Mouse (Mus musculus) embryonic facial prominence, embryonic 13.5 days (tissue): ENCODE measurements around the gene Gpr3. TPM values are rescaled to one million over a fixed set of nuclear protein-coding genes. Genes with fewer than 3 reads are reported as not detected.
A peak's percentile ranks its signal among the peaks of the same experiment; 100 is the strongest.

Source experiments
- ATAC-seq: fragments of 200-750 bp; cut with Nextera tagmentation; 2 replicates; pipeline ENCODE4 v1.8.0; 2017; ENCODE audit warnings: low read depth; ENCODE audit not compliant: insufficient number of reproducible peaks, insufficient read depth, low FRiP score, low TSS enrichment
- H3K27ac ChIP-seq: fragments of 300-500 bp; sonication (generic); 2 replicates; pipeline ENCODE4 v1.5.1; 2015; ENCODE audit warnings: moderate library complexity, mild to moderate bottlenecking, inconsistent platforms
- H3K27me3 ChIP-seq: fragments of 300-500 bp; sonication (generic); 2 replicates; pipeline ENCODE4 v1.6.1; 2015; ENCODE audit warnings: mild to moderate bottlenecking, inconsistent platforms
- H3K36me3 ChIP-seq: fragments of 300-500 bp; sonication (generic); 2 replicates; pipeline ENCODE4 v1.6.1; 2015; ENCODE audit warnings: mild to moderate bottlenecking, inconsistent platforms
- H3K4me1 ChIP-seq: fragments of 300-500 bp; sonication (generic); 2 replicates; pipeline ENCODE4 v1.6.1; 2015; ENCODE audit warnings: inconsistent platforms
- H3K4me2 ChIP-seq: fragments of 300-500 bp; sonication (generic); 2 replicates; pipeline ENCODE4 v1.6.1; 2015; ENCODE audit warnings: moderate library complexity, mild to moderate bottlenecking, inconsistent platforms
- H3K4me3 ChIP-seq: fragments of 300-500 bp; sonication (generic); 2 replicates; pipeline ENCODE4 v1.5.1; 2015; ENCODE audit warnings: mild to moderate bottlenecking, inconsistent platforms
- H3K9ac ChIP-seq: fragments of 300-500 bp; sonication (generic); 2 replicates; pipeline ENCODE4 v1.6.1; 2015; ENCODE audit warnings: mild to moderate bottlenecking, inconsistent platforms
- H3K9me3 ChIP-seq: fragments of 300-500 bp; sonication (generic); 2 replicates; pipeline ENCODE4 v1.6.1; 2016; ENCODE audit warnings: inconsistent platforms
- WGBS: fragments of 180-500 bp; shearing (Covaris S2); methylation state at CpG from one replicate; pipeline ENCODE4 v1.1.7; 2015; ENCODE audit warnings: mixed read lengths; 5-methylcytosine and 5-hydroxymethylcytosine counted together
- polyA plus RNA-seq: library from polyadenylated mRNA; unstranded; fragments of >200 nt; fragmentation: Nextera tagmentation; extraction: Ambion mirVana; gene quantifications from 2 replicates; pipeline ENCODE4 v1.2.1, GENCODE M21; 2015

Gene Gpr3
- polyA plus RNA-seq, 1 experiment from 2014 or later, result 0.15 TPM

- no peaks in the 10 kb centered on the region for H3K9me3 ChIP-seq
- peak overlapping the region; percentile 83 for H3K27ac ChIP-seq
- H3K4me1 ChIP-seq, result peaks cover 57% of the 10 kb centered on the region
- H3K36me3 ChIP-seq, result peaks cover 50% of the 10 kb centered on the region
- 37% methylated on average over 7 of the region's 7 CpGs for WGBS
- no peaks in the 10 kb centered on the region for H3K27me3 ChIP-seq
- H3K4me3 ChIP-seq, result no peak overlapping the region
- no peak overlapping the region; the same call in 1 of the 2 replicates for H3K9ac ChIP-seq
- ATAC-seq, result no peak
- 0 out of 2 replicates have a peak overlapping the region, but pooled peaks have one; percentile 2 for H3K4me2 ChIP-seq
These were observed 15.5 kb downstream of the Gpr3 start for GRCm38 (mm10) chr4:133196852-133197251.

- Histone ChIP-seq H3K4me3 (no peak overlapping the region), H3K27ac (0 out of 2 replicates have a peak overlapping the region, but pooled peaks have one; percentile 28), H3K4me2 (no peak overlapping the region), H3K9ac (no peak overlapping the region), H3K9me3 (no peaks in the 10 kb centered on the region), H3K36me3 (peaks cover 57% of the 10 kb centered on the region), H3K27me3 (no peaks in the 10 kb centered on the region), H3K4me1 (peaks cover 51% of the 10 kb centered on the region)
- WGBS, result 86% methylated on average over 2 of the region's 2 CpGs
- ATAC-seq, result no peak
These were observed 16.2 kb downstream of the Gpr3 start for GRCm38 (mm10) chr4:133196136-133196535.

GRCm38 (mm10) chr4:133195014-133195413, 17.3 kb downstream of the Gpr3 start:
- Histone ChIP-seq H3K27ac (no peak overlapping the region), H3K9ac (no peak overlapping the region), H3K27me3 (no peaks in the 10 kb centered on the region), H3K4me3 (no peak overlapping the region), H3K36me3 (peaks cover 68% of the 10 kb centered on the region), H3K4me2 (no peak overlapping the region), H3K4me1 (peaks cover 40% of the 10 kb centered on the region), H3K9me3 (no peaks in the 10 kb centered on the region)
- 65% methylated on average over 4 of the region's 4 CpGs for WGBS
- no peak for ATAC-seq

- H3K36me3 ChIP-seq, result peaks cover 73% of the 10 kb centered on the region
- H3K4me1 ChIP-seq, result peaks cover 35% of the 10 kb centered on the region
- H3K9ac ChIP-seq, result no peak overlapping the region
- H3K27me3 ChIP-seq, result no peaks in the 10 kb centered on the region
- ATAC-seq, result no peak
- H3K27ac ChIP-seq, result no peak overlapping the region
- H3K9me3 ChIP-seq, result no peaks in the 10 kb centered on the region
- WGBS, result 84% methylated on average over 11 of the region's 11 CpGs
- H3K4me2 ChIP-seq, result no peak overlapping the region
- no peak overlapping the region for H3K4me3 ChIP-seq
These were observed 17.9 kb downstream of the Gpr3 start for GRCm38 (mm10) chr4:133194482-133194881.

GRCm38 (mm10) chr4:133189396-133189795, 22.9 kb downstream of the Gpr3 start:
- no peak for ATAC-seq
- Histone ChIP-seq H3K4me1 (peaks cover 19% of the 10 kb centered on the region), H3K4me3 (no peak overlapping the region), H3K27me3 (no peaks in the 10 kb centered on the region), H3K27ac (no peak overlapping the region), H3K9me3 (no peaks in the 10 kb centered on the region), H3K36me3 (peaks cover 91% of the 10 kb centered on the region), H3K4me2 (no peak overlapping the region), H3K9ac (no peak overlapping the region)
- WGBS, result 68% methylated on average over 10 of the region's 10 CpGs

GRCm38 (mm10) chr4:133186856-133187255, 25.5 kb downstream of the Gpr3 start:
- H3K36me3 ChIP-seq, result peaks cover 74% of the 10 kb centered on the region
- 90% methylated on average over 5 of the region's 5 CpGs for WGBS
- H3K9me3 ChIP-seq, result no peaks in the 10 kb centered on the region
- H3K27ac ChIP-seq, result no peak overlapping the region
- H3K4me1 ChIP-seq, result peaks cover 30% of the 10 kb centered on the region
- no peak overlapping the region for H3K4me3 ChIP-seq
- no peaks in the 10 kb centered on the region for H3K27me3 ChIP-seq
- no peak for ATAC-seq
- no peak overlapping the region for H3K4me2 ChIP-seq
- no peak overlapping the region for H3K9ac ChIP-seq

GRCm38 (mm10) chr4:133185893-133186292, 26.4 kb downstream of the Gpr3 start:
- Histone ChIP-seq H3K27me3 (no peaks in the 10 kb centered on the region), H3K4me3 (no peak overlapping the region), H3K4me1 (peaks cover 30% of the 10 kb centered on the region), H3K9ac (no peak overlapping the region), H3K4me2 (no peak overlapping the region), H3K27ac (peak overlapping the region; percentile 80; the same call in 1 of the 2 replicates), H3K9me3 (no peaks in the 10 kb centered on the region), H3K36me3 (peaks cover 71% of the 10 kb centered on the region)
- 53% methylated on average over 8 of the region's 8 CpGs for WGBS
- no peak for ATAC-seq

- Histone ChIP-seq H3K4me1 (peaks cover 30% of the 10 kb centered on the region), H3K36me3 (peaks cover 65% of the 10 kb centered on the region), H3K27me3 (no peaks in the 10 kb centered on the region), H3K27ac (peak overlapping the region; percentile 80), H3K4me3 (no peak overlapping the region), H3K9ac (peak overlapping the region; percentile 40; the same call in 1 of the 2 replicates), H3K4me2 (no peak overlapping the region), H3K9me3 (no peaks in the 10 kb centered on the region)
- no peak for ATAC-seq
- 37% methylated on average over 15 of the region's 15 CpGs for WGBS
These were observed 27.3 kb downstream of the Gpr3 start for GRCm38 (mm10) chr4:133184898-133185665.

GRCm38 (mm10) chr4:133184031-133184897, 28.1 kb downstream of the Gpr3 start:
- no peak overlapping the region for H3K4me2 ChIP-seq

GRCm38 (mm10) chr4:133182439-133183033, 29.8 kb downstream of the Gpr3 start:
- H3K9me3 ChIP-seq, result no peaks in the 10 kb centered on the region
- no peak overlapping the region for H3K9ac ChIP-seq
- peaks cover 30% of the 10 kb centered on the region for H3K4me1 ChIP-seq
- no peak overlapping the region for H3K27ac ChIP-seq
- peaks cover 65% of the 10 kb centered on the region for H3K36me3 ChIP-seq
- H3K4me2 ChIP-seq, result no peak overlapping the region
- WGBS, result 93% methylated on average over 8 of the region's 8 CpGs
- no peak for ATAC-seq
- H3K27me3 ChIP-seq, result no peaks in the 10 kb centered on the region
- no peak overlapping the region for H3K4me3 ChIP-seq

More at GRCm38 (mm10) chr4:133184031-133184897, 28.1 kb downstream of the Gpr3 start:
- Histone ChIP-seq H3K27me3 (no peaks in the 10 kb centered on the region), H3K27ac (peak overlapping the region; percentile 80), H3K9ac (peak overlapping the region; percentile 40; the same call in 1 of the 2 replicates), H3K4me3 (no peak overlapping the region), H3K9me3 (no peaks in the 10 kb centered on the region), H3K36me3 (peaks cover 65% of the 10 kb centered on the region), H3K4me1 (peaks cover 30% of the 10 kb centered on the region)
- ATAC-seq, result no peak
- WGBS, result 47% methylated on average over 14 of the region's 14 CpGs

GRCm38 (mm10) chr4:133179258-133179657, 33.1 kb downstream of the Gpr3 start:
- H3K9ac ChIP-seq, result no peak overlapping the region
- peaks cover 53% of the 10 kb centered on the region for H3K36me3 ChIP-seq

More at GRCm38 (mm10) chr4:133179258-133179657, 33.1 kb downstream of the Gpr3 start:
- Histone ChIP-seq H3K27ac (no peak overlapping the region), H3K27me3 (no peaks in the 10 kb centered on the region), H3K4me3 (no peak overlapping the region), H3K4me1 (peaks cover 25% of the 10 kb centered on the region), H3K9me3 (no peaks in the 10 kb centered on the region), H3K4me2 (no peak overlapping the region)
- ATAC-seq, result no peak
- 93% methylated on average over 7 of the region's 7 CpGs for WGBS
